Mouse (Mus musculus) spleen, adult 2 months (tissue): ENCODE results near the gene Art5.

Experiments
- CTCF ChIP-seq: fragments of 200-500 bp; IDR thresholded peaks from 2 replicates; pipeline ENCODE4 v1.5.1; 2011; ENCODE audit warnings: mild to moderate bottlenecking, inconsistent platforms; ENCODE audit not compliant: insufficient read depth, insufficient read length, insufficient replicate concordance; ENCODE audit errors: extremely low read depth
- POLR2A ChIP-seq: fragments of 200-500 bp; IDR thresholded peaks from 2 replicates; pipeline ENCODE4 v1.6.1; 2011; ENCODE audit warnings: low read depth, low read length, inconsistent platforms

GRCm38 (mm10) chr7:102100868-102101267, 8.4 kb downstream of the Art5 start:
- TF ChIP-seq POLR2A, result no peak
- no peak for TF ChIP-seq CTCF
